Mouse (Mus musculus) bone marrow macrophage, adult 2 months (primary cell): ENCODE measurements at regions not wholly inside any gene's neighbourhood (a gene's known extent, or its start where the extent isn't known, plus 50 kb on each side); places are given as distances from the start of the nearest gene placed in this dataset.

ENCODE experiments used
- CTCF ChIP-seq: IDR thresholded peaks from 2 replicates; pipeline ENCODE4 v1.5.1; 2012; ENCODE audit warnings: low read depth, mild to moderate bottlenecking, low read length, moderate library complexity
- POLR2A ChIP-seq: IDR thresholded peaks from 2 replicates; pipeline ENCODE4 v1.6.1; 2012; ENCODE audit warnings: mild to moderate bottlenecking, low read depth, low read length, borderline replicate concordance

GRCm38 (mm10) chr10:117549854-117550605 lies 79.3 kb upstream of the Cpm start:
- TF ChIP-seq CTCF (no peak), POLR2A (no peak)
